Mouse (Mus musculus) thymus, postnatal 25 days (tissue): ENCODE results near the gene Ak9.
A peak's percentile ranks its signal among the peaks of the same experiment; 100 is the strongest.

Source experiments
- DNase-seq: peaks from one replicate; pipeline ENCODE4 v3.0.0; 2022

Gene Ak9

GRCm38 (mm10) chr10:41303639-41304444 is at the start of gene Ak9:
TSS of gene Ak9 (plus strand) at chr10:41303980.
- peak; percentile 88 for DNase-seq

DNA sequence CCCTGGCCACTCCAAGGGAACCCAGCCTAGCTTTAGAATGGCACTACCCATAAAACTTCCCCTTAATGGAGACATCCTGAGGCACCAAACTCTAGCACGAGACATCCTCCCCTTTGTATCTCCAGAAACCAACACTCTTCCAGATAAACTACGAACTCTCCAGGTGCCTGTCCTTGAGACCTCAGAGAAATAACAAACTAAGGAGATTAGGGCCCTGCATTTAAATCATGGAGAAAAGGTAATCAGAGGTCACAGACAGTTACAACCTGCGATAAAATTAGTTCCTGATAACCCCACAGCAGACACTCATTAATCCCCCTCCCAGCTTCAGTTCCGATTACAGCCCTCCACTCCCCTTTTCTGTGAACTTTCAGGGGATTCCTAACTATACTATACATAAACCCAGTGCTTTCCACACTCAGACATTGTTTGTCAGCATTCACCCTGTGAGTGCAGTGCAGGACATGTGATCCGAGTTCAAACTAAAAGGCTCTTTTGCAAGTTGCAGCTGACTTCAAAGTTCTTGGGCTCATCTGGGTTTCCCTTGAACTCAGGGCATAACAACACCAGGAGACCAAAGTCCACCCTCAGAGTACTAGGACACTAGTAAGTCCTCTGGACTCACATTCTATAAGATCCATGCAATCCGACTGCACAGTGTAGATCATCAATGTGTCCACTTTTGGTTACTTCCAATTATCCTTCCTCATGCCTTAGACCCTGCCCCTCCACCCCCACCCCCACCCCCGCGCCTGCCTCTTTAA is 43.4 kb upstream of the Ak9 start:
- DNase-seq: no peak

DNA sequence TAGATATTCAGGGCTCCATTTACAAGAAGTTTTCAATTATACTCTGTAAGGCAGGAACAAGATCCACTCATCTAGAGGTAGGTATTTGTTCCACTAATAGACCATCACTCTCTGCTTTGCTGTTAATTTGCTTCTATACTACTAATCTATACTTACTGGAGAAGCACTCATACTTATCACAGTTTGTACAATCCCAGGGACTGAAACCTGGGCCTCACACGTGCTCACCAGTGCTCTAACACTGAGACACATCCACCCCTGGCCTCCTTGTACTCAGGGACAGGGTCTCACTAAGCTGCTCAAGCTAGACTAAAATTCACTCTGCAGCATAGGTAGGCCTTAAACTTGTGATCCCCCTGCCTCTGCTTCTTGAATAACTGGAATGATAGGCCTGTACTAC is 42.6 kb upstream of the Ak9 start:
- DNase-seq: no peak

DNA sequence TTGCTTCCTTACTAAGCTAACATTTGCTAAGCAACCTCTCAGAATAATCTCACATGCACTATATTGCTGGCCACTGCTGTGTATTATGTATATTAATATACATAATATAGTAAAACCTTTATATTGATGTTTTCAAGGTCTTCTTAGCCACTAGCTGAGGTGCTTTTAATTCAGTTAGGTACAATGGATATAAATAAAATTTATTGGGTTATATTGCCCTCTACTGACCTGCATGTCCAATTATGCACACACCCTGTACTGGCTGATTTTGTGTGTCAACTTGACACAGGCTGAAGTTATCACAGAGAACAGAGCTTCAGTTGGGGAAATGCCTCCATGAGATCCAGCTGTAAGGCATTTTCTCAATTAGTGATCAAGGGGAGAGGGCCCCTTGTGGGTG is 41.9 kb upstream of the Ak9 start:
- no peak for DNase-seq

DNA sequence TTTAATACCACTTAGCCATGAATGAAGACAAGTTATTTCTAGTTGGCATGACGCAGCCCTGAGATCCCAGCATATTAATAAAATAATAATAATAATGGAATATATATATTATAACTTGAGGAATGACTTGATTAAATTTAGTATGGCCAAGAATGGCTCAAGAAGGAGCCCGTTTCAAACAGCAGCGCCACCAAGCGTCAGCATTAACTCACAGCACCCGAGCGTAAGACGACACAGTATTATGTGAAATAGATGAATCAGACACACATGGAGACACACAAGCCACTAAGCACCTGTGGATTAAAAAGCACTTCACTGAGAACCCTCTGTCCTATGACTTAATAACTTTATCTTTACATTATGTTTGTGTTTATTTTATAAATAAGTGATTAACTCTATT is 31.9 kb upstream of the Ak9 start:
- DNase-seq: no peak

GRCm38 (mm10) chr10:41274871-41275270 is 28.9 kb upstream of the Ak9 start:
- no peak for DNase-seq

- DNase-seq: no peak
Observed at GRCm38 (mm10) chr10:41278808-41279207, 25.0 kb upstream of the Ak9 start.

GRCm38 (mm10) chr10:41280177-41280576 is 23.6 kb upstream of the Ak9 start:
- DNase-seq: no peak

DNA sequence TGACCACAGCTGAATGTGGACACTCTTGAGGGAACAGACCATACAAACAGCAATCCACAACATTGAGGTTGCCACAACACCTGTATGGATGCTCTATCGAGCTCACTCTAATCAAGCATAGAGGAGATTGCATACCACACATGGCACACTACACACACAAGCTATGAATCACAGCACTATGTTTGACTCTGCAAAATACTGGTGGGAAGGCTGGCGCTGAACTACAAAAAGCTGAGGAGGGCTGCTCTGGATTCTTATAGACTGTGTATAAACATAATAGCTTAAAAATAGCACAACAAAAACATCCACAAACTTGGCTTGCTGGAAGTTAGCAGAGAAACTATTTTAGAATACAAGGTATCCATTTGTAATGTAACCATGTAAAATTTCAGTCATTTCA is 23.0 kb upstream of the Ak9 start:
- no peak for DNase-seq

DNA sequence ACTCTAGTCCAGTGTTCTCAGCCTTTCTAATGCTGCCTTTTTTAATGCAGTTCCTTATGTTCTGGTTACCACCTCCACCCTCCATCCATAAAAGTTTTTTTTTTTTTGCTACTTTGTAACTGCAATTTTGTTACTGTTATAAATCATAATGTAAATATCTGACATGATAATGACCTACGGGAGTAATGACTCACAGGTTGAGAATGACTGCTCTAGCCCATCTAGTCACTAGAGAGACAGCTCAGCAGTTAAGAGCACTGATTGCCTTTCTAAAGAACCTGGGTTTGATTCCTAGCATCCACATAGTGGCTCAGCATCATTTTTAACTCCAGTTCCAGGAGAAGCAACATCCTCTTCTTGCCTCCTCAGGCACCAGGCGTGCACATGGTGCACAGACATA is 21.7 kb upstream of the Ak9 start:
- no peak for DNase-seq

- no peak for DNase-seq
Observed at GRCm38 (mm10) chr10:41287618-41288017, 16.2 kb upstream of the Ak9 start.

GRCm38 (mm10) chr10:41288074-41288473 is 15.7 kb upstream of the Ak9 start:
- no peak for DNase-seq

- peak; percentile 82 for DNase-seq
Observed at GRCm38 (mm10) chr10:41288771-41289415, 14.9 kb upstream of the Ak9 start.

DNA sequence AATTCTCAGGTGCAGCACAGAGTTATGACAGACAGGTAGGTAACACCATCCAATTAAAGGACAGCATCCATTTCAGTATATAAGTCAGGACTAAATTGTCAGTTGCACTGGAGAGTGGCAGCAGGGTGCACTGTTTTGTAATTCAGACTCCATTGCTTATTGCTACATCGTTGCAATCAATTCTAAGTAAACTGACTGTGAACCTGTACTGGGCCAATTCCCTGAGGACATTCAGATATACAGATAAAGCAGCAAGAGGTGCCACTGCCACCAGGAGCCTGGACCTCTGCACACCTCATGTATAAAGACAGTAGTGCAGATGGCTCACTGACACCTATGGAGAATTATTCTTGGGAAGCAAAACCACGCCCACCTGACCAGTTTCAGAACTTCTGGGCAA is 12.8 kb upstream of the Ak9 start:
- DNase-seq: no peak

- DNase-seq: no peak
Observed at GRCm38 (mm10) chr10:41293019-41293418, 10.8 kb upstream of the Ak9 start.

DNA sequence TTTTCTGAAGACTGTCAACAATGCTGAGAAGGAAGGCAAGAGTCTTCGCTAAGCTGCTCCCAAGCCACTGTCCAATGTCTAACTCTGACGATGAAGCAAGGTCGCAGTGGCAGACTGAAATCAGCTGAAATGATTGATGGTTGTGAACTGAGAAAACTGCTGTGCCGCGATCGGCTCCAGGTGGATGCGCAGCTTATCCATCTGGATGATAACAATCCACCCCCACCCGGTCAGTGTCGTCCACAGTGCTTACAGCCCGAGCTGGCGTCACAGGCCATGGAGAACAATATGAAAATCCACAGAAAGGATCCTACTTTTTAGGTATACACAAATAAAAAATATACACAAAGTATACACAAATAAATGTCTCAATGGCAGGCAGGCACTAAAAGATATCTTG is 9.0 kb upstream of the Ak9 start:
- DNase-seq: no peak

- no peak for DNase-seq
Observed at GRCm38 (mm10) chr10:41295145-41295544, 8.6 kb upstream of the Ak9 start.

- no peak for DNase-seq
Observed at GRCm38 (mm10) chr10:41300161-41300560, 3.6 kb upstream of the Ak9 start.

GRCm38 (mm10) chr10:41302689-41303431 is 920 bp upstream of the Ak9 start, which contains the start of gene Fig4:
TSS of gene Fig4 (minus strand) at chr10:41303260.
- peak; percentile 92 for DNase-seq

GRCm38 (mm10) chr10:41304961-41305455 is 1.2 kb downstream of the Ak9 start:
- no peak for DNase-seq

DNA sequence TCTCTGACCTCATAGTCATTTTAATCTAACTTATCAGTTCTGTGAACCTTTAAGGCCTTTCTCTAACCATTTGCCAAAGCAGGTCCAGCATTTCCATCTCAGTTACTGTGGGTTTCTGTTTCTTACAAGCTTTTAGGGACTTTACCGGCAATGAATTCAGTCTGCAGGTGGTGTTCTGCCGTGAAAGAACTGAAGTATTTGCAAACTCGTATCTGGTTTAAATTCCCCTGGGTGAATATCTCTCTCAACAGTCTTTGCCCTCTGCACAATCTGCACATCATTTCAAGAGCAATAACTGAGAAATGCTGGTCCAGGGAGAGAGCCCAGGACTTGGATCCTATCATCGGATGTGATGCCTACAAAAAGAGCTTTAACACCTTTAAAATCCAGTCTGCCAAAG is 4.4 kb downstream of the Ak9 start:
- DNase-seq: no peak

- DNase-seq: no peak
Observed at GRCm38 (mm10) chr10:41315866-41316265, 12.1 kb downstream of the Ak9 start.

DNA sequence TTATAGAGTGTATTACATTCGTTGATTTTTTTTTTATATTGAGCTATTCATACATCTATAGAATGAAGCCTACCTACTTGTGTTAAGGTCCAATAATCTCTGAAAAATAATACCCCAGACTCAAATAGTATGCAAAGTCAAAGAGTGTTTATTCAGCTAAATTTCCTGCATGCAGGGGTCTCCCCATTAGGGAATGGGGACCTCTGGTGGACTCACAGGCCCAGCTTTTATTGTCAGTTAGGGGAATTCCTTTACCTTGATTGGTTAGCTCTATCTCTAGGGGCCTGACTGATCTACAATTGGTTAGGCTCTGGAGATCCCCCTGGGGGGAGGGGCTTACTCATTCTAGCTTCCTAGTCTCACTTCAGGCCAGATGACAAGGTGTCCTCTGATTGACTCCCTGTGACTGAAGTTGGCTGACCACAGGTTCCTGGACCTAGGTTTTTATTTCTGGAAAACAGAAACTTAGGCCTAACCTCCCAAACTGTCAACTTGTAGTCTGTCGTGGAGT is 28.8 kb downstream of the Ak9 start:
- DNase-seq: no peak
